Comparison of ENCODE assay signal across 11 mouse cellular contexts in genomic region chr10:86256221-86256620, GRCm38 (mm10). TPM values are rescaled to one million over a fixed set of nuclear protein-coding genes. Genes with fewer than 3 reads are reported as not detected.
DNase-seq lines count a peak whose midpoint lies in the region; ATAC-seq and TF ChIP-seq lines count a peak whose summit lies in the region.
"Had no signal": no experiment of that assay in that cellular context is flagged by ENCODE, and none has a peak within 500 bp of the region (broad histone marks: within the 10 kb centered on the region; RNA-seq: fewer than 3 reads in every experiment).

No protein-coding gene starts in this region.

- WGBS in hindbrain, embryonic 15.5 days, result 47% methylated on average over 4 of the region's 4 CpGs
- WGBS in midbrain, embryonic 14.5 days, result 49% methylated on average over 4 of the region's 4 CpGs

- in situ Hi-C loops in ES-E14 (cut with MboI; ENCODE audit: low sequenced_read_pairs in 2 of 2, unreplicated experiment in 2 of 2), result no loop called here

- H3K27me3 ChIP-seq in hindbrain, embryonic 15.5 days, result no peaks in the 10 kb centered on the region
- H3K27me3 ChIP-seq in midbrain, embryonic 14.5 days (ENCODE audit: control insufficient read depth, insufficient read depth, low read length), result no peaks in the 10 kb centered on the region
- H3K27me3 ChIP-seq: heart, embryonic 13.5 days; neural tube, embryonic 13.5 days had no signal

- H3K9ac ChIP-seq in ES-E14 (ENCODE audit: insufficient read depth, low read depth, low read length, poor library complexity, severe bottlenecking), result no peak overlapping the region
- no peak overlapping the region for H3K9ac ChIP-seq in hindbrain, embryonic 15.5 days
- H3K9ac ChIP-seq in midbrain, embryonic 14.5 days (replicated peaks; ENCODE audit: low read length), result no peak overlapping the region
- H3K9ac ChIP-seq: heart, embryonic 13.5 days; neural tube, embryonic 13.5 days had no signal

- no peaks in the 10 kb centered on the region for H3K36me3 ChIP-seq in ES-E14 (ENCODE audit: control insufficient read depth, insufficient read depth, low read length, poor library complexity, severe bottlenecking)
- H3K36me3 ChIP-seq in hindbrain, embryonic 15.5 days, result no peaks in the 10 kb centered on the region
- H3K36me3 ChIP-seq in midbrain, embryonic 14.5 days (ENCODE audit: control insufficient read depth, insufficient read depth, low read length), result no peaks in the 10 kb centered on the region
- H3K36me3 ChIP-seq: heart, embryonic 13.5 days; neural tube, embryonic 13.5 days had no signal

- no peak overlapping the region for H3K27ac ChIP-seq in ES-E14 (ENCODE audit: insufficient read depth, low read depth, low read length, poor library complexity, severe bottlenecking)
- 0 out of 2 replicates have a peak overlapping the region, but pooled peaks have one; percentile 8 for H3K27ac ChIP-seq in hindbrain, embryonic 15.5 days (replicated peaks)
- no peak overlapping the region for H3K27ac ChIP-seq in midbrain, embryonic 14.5 days (replicated peaks; ENCODE audit: low read depth, low read length)
- H3K27ac ChIP-seq: heart, embryonic 13.5 days; neural tube, embryonic 13.5 days had no signal

- peak; percentile 9 for DNase-seq in ES-E14 (ENCODE audit: low read depth, low spot score)
- DNase-seq in MN1 (ENCODE audit: low spot score), result peak; percentile 41
- DNase-seq in midbrain, embryonic 14.5 days, result peak; percentile 80
- no peak for DNase-seq in c-Kit-positive CD71-positive TER-119-positive erythroid progenitor cells, embryonic 14.5 days (ENCODE audit: low spot score)
- no peak for DNase-seq in adrenal gland, postnatal 14 days
- DNase-seq: kidney, adult 8-10 months; lung, postnatal 14 days had no signal

- H3K4me1 ChIP-seq in ES-E14 (ENCODE audit: control insufficient read depth in 2 of 2, insufficient read depth in 2 of 2, low read length in 2 of 2, poor library complexity in 1 of 2), result no peaks in the 10 kb centered on the region
- peaks cover 11% of the 10 kb centered on the region for H3K4me1 ChIP-seq in hindbrain, embryonic 15.5 days (replicated peaks)
- H3K4me1 ChIP-seq in midbrain, embryonic 14.5 days (ENCODE audit: control insufficient read depth, insufficient read depth, low read length), result peaks cover 5% of the 10 kb centered on the region; the same call in 1 of the 2 replicates
- H3K4me1 ChIP-seq: neural tube, embryonic 13.5 days had no signal

- no peak for ATAC-seq in hindbrain, embryonic 15.5 days (ENCODE audit: low FRiP score, low read depth)
- no peak for ATAC-seq in midbrain, embryonic 14.5 days (ENCODE audit: low FRiP score, low TSS enrichment)
- no peak for ATAC-seq in inflammation-experienced regulatory T-cells, adult 6 months

- no peaks in the 10 kb centered on the region for H3K9me3 ChIP-seq in ES-E14 (ENCODE audit: control insufficient read depth, insufficient read depth, low read depth, low read length)
- no peaks in the 10 kb centered on the region for H3K9me3 ChIP-seq in hindbrain, embryonic 15.5 days
- H3K9me3 ChIP-seq in midbrain, embryonic 14.5 days (ENCODE audit: control insufficient read depth, low read length), result 0 out of 2 replicates have a peak, but pooled peaks cover 3% of the 10 kb centered on the region
- H3K9me3 ChIP-seq: neural tube, embryonic 13.5 days had no signal

- no peak overlapping the region for H3K4me2 ChIP-seq in hindbrain, embryonic 15.5 days
- no peak overlapping the region for H3K4me2 ChIP-seq in midbrain, embryonic 14.5 days (ENCODE audit: low read length)
- H3K4me2 ChIP-seq: heart, embryonic 13.5 days; neural tube, embryonic 13.5 days had no signal

- H3K4me3 ChIP-seq in ES-E14 (ENCODE audit: insufficient read depth in 1 of 2, low read depth in 1 of 2, low read length in 2 of 2, poor library complexity in 1 of 2, severe bottlenecking in 1 of 2), result no peak overlapping the region
- no peak overlapping the region for H3K4me3 ChIP-seq in hindbrain, embryonic 15.5 days
- no peak overlapping the region for H3K4me3 ChIP-seq in midbrain, embryonic 14.5 days (replicated peaks; ENCODE audit: low read depth, low read length)
- H3K4me3 ChIP-seq: heart, embryonic 13.5 days; neural tube, embryonic 13.5 days had no signal

TF ChIP-seq in ES-E14, 5 proteins besides CTCF, POLR2A, EP300 and RAD21:
- TF ChIP-seq ZNF384 (IDR thresholded peaks at IDR 0.05; ENCODE audit: low read depth, low read length), result no peak
- no peak for TF ChIP-seq CHD2 (IDR thresholded peaks at IDR 0.05; ENCODE audit: low read depth, low read length)
- no peak for TF ChIP-seq HCFC1 (IDR thresholded peaks at IDR 0.05; ENCODE audit: borderline replicate concordance, insufficient read depth, low read length)
- TF ChIP-seq MAFK (IDR thresholded peaks at IDR 0.05; ENCODE audit: insufficient read depth, low read depth, low read length), result no peak
TF ChIP-seq in ES-E14: peak in this region for 0.

RNA-seq across cellular contexts. Expression of gene Timp3, which starts 44.0 kb away (rescaled TPM):
- total RNA-seq in ES-E14 (2012; rRNA removed), result 10.7 and 28.8 TPM in 2 replicates
- polyA plus RNA-seq in hindbrain, embryonic 15.5 days (2015; fragmentation: Nextera tagmentation; extraction: Ambion mirVana), result 42.2 and 47.0 TPM in 2 replicates
- 13.2 and 23.5 TPM in 2 replicates for polyA plus RNA-seq in midbrain, embryonic 14.5 days (2014; fragmentation: Nextera tagmentation; extraction: Ambion mirVana)
- not detected for polyA plus RNA-seq in inflammation-experienced regulatory T-cells, adult 6 months (2017; shearing (Covaris generic))
- 283 and 294 TPM in 2 replicates for total RNA-seq in adrenal gland, postnatal 14 days (2021)

Comparison
In these comparisons a context has a peak if more than half of its experiments do, and no peak if none do; other contexts are left out.
1. DNase-seq: peak in ES-E14 (single experiment), MN1 (single experiment) and midbrain, embryonic 14.5 days (single experiment); none in c-Kit-positive CD71-positive TER-119-positive erythroid progenitor cells, embryonic 14.5 days (single experiment) and adrenal gland, postnatal 14 days (single experiment).
2. RNA of gene Timp3, which starts 44.0 kb away (polyA plus RNA-seq): 42.2 to 47.0 TPM in hindbrain, embryonic 15.5 days and 13.2 to 23.5 TPM in midbrain, embryonic 14.5 days; not detected in inflammation-experienced regulatory T-cells, adult 6 months; every median in the first group is over 10 times any median in the second.